Mouse (Mus musculus): ENCODE measurements around the gene Heatr4. TPM values are rescaled to one million over a fixed set of nuclear protein-coding genes. Genes with fewer than 3 reads are reported as not detected.

The Heatr4 gene
- total RNA-seq (2023) = not detected

DNA sequence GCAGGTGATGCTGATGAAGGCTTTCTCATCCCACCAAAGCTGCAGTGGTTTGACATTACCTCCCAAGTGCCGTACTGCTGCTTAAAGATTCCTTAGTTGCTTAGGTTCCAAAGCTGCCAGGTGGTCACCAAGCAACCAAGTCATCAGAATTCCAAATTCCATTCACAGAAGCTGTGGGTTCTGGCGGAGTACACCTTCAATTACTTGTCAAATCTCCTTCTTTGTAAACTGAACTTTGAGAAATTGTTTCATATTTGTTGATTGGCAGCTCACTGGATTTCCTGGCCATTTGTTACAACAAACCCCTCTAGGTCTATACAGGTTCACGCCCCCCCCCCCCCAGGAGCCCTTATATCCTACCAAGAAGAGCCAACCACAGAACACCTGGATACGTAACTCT, at the start of gene Heatr4:
Gene Heatr4, minus strand, starts transcription at position 101 of the 400 bp plus-strand sequence.

DNA sequence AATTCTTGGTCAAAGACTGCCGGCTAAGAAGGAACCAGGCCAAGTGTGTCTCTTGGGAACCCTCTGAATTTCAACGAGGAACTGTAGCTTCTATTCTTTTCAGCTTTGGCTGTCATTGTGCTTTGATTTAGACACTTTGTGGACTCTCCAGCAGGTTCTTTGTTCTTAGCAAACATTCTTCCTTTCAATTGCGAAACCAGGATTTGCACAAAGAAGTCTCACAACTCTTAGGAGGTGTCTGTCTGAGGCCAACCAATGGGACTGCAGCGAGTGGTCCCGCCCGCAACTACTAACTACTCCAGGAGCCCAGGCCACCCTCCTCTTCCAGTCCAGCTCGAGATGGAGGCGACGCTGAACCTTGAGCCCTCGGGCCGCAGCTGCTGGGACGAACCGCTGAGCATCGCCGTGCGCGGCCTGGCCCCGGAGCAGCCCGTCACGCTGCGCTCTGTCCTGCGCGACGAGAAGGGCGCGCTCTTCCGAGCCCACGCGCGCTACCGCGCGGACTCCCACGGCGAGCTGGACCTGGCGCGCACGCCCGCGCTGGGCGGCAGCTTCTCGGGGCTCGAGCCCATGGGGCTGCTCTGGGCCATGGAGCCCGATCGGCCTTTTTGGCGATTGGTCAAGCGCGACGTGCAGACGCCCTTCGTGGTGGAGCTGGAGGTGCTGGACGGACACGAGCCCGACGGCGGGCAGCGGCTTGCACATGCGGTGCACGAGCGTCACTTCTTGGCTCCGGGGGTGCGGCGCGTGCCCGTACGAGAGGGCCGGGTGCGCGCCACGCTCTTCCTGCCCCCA, 24.7 kb upstream of the Heatr4 start, which contains the start of gene Acot1:
Gene Acot1, plus strand, starts transcription at position 320 of the 795 bp plus-strand sequence.

DNA sequence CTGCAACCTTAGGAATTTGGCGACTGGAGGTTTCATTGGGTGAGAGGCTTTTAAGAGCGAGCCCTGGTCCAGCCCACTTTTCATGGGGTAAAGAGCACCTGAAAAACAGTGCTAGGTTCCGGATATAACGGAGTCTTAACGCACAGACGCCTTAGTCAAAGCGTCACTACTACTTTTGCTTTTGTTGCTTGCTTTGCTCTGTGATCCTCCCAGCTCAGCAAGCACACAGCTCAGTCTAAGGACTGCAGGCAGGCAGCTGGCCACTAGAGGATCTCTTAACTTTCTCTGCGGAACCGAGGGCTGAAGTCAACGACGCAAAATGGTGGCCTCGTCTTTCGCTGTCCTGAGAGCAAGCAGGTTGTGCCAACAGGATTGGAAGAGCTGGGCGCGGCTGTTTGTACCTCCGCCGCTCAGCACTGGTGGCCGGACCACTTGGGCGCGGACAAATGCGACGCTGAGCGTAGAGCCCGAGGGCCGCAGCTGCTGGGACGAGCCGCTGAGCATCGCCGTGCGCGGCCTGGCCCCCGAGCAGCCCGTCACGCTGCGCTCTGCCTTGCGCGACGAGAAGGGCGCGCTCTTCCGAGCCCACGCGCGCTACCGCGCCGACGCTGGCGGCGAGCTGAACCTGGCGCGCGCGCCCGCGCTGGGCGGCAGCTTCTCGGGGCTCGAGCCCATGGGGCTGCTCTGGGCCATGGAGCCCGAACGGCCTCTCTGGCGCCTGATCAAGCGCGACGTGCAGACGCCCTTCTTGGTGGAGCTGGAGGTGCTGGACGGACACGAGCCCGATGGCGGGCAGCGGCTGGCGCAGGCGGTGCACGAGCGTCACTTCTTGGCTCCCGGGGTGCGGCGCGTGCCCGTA, 3.2 kb upstream of the Heatr4 start, which contains the start of gene Acot2:
Gene Acot2, plus strand, starts transcription at position 279 of the 859 bp plus-strand sequence.

DNA sequence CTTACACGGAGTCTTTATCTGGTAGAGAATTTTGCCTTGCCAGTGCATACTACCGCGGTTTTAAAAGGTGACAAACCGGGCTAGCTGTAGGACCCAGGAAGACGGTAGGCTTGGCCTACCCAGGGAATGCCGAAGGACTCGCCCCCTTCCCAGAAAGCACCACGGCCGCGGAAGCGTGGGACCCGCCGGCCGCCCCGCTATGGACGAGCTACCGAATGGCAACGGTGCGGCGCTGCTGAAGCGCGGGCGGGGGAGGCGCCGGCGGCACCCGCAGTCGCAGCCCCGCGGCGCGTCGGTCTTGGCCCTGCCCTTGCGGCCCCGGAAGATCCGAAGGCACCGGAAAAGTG, 34.2 kb downstream of the Heatr4 start, which contains the start of gene Riox1:
Gene Riox1, plus strand, starts transcription at position 116 of the 347 bp plus-strand sequence.

DNA sequence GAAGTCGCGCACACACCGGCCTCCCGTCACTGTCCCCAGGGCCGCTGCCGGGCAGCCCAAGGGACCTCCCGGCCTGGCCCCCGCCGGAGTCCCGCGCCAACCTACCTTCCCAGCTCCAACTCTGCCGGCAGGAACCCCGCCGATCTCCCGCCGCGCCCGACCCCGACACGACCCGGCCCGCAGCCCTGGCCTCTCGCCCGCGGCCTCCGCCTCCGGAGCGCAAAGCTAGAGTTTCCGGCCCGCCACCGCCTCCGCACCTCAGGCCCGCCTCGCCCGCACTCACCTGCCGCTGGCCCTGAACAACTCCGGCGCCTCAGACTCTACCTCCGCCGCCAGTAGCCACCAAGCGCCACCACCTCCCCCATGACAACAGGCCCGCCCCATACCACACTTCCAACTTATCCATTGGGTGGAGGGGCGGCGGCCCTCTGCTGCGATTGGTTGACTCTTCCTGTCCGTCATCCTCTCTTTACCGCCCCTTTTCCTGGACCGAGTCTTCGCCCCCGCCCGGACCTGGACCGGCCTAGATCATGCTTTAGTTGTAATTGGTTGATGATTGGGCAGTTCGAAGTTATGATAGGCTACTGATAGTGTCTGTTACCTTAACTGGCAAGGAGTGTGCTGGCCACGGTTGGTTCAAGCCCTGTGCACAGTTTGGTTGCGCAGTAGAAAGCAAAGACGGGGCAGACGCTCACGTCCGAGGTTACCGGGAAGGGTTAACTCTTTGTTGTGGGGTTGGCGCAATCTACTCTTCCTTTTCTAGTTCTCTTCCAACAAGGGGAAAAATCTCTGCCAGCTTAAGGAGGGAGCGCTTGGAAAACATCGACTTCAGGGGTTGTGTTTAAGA, 62.9 kb downstream of the Heatr4 start, which contains the start of gene Numb:
Gene Numb, minus strand, starts transcription at position 400 of the 847 bp plus-strand sequence.

Other genes with a start within 250 kb of the Heatr4 start
- gene Papln, start 221.2 kb downstream of the Heatr4 start, total RNA-seq (2023) = under 1 TPM; 0.11 to 0.13 TPM
- 100 to 1,000 TPM; 102 to 122 TPM for gene Numb, start 62.9 kb downstream of the Heatr4 start, total RNA-seq (2023)
- gene Riox1, start 34.2 kb downstream of the Heatr4 start, total RNA-seq (2023) = 10 to 100 TPM; 46.4 to 49.3 TPM
- 1 to 10 TPM; 4.6 to 8.4 TPM for gene Acot2, start 3.0 kb upstream of the Heatr4 start, total RNA-seq (2023)
- 10 to 100 TPM; 11.6 to 20.8 TPM for gene Acot1, start 24.6 kb upstream of the Heatr4 start, total RNA-seq (2023)
- gene Acot4, start 53.5 kb upstream of the Heatr4 start, total RNA-seq (2023) = 1 to 10 TPM in 1 of 2 experiments, under 1 TPM in 1; 0.07 to 1.5 TPM
- gene Gm49366, start 54.1 kb upstream of the Heatr4 start, total RNA-seq (2023) = not detected
- not detected for gene Acot3, start 67.3 kb upstream of the Heatr4 start, total RNA-seq (2023)
- not detected for gene Acot5, start 84.5 kb upstream of the Heatr4 start, total RNA-seq (2023)
- under 1 TPM; 0.22 to 0.29 TPM for gene Acot6, start 115.8 kb upstream of the Heatr4 start, total RNA-seq (2023)
- under 1 TPM; 0.07 to 0.37 TPM for gene Dnal1, start 129.5 kb upstream of the Heatr4 start, total RNA-seq (2023)
- 1 to 10 TPM; 2.5 to 2.6 TPM for gene Pnma1, start 163.6 kb upstream of the Heatr4 start, total RNA-seq (2023)
- gene Elmsan1, start 234.0 kb upstream of the Heatr4 start, total RNA-seq (2023) = 10 to 100 TPM; 79.2 to 80.5 TPM

All from neutrophil, adult 59 days (primary cell).